Mouse (Mus musculus) lung, postnatal 25 days (tissue): ENCODE measurements around the gene Map3k20.

Source experiments
- DNase-seq: peaks from one replicate; pipeline ENCODE4 v3.0.0; 2022; ENCODE audit warnings: low spot score

Map3k20 gene

GRCm38 (mm10) chr2:72322681-72323353 lies 37.4 kb downstream of the Map3k20 start:
- DNase-seq: peak; percentile 42

- no peak for DNase-seq
These were observed 39.0 kb downstream of the Map3k20 start for GRCm38 (mm10) chr2:72324436-72324835.

GRCm38 (mm10) chr2:72326491-72326890 lies 41.1 kb downstream of the Map3k20 start:
- DNase-seq: no peak

GRCm38 (mm10) chr2:72328435-72328834 lies 43.0 kb downstream of the Map3k20 start:
- no peak for DNase-seq

- DNase-seq: no peak
These were observed 45.6 kb downstream of the Map3k20 start for GRCm38 (mm10) chr2:72330955-72331481.

- no peak for DNase-seq
These were observed 46.6 kb downstream of the Map3k20 start for GRCm38 (mm10) chr2:72332067-72332466.

- DNase-seq: no peak
These were observed 47.8 kb downstream of the Map3k20 start for GRCm38 (mm10) chr2:72333210-72333609.

GRCm38 (mm10) chr2:72336840-72337239 lies 51.4 kb downstream of the Map3k20 start:
- no peak for DNase-seq

- DNase-seq: no peak
These were observed 59.8 kb downstream of the Map3k20 start for GRCm38 (mm10) chr2:72345281-72345680.

- DNase-seq: peak; percentile 17
These were observed 65.9 kb downstream of the Map3k20 start for GRCm38 (mm10) chr2:72351329-72351728.

GRCm38 (mm10) chr2:72351776-72352175 lies 66.3 kb downstream of the Map3k20 start:
- DNase-seq: no peak

- DNase-seq: no peak
These were observed 67.3 kb downstream of the Map3k20 start for GRCm38 (mm10) chr2:72352756-72353155.

GRCm38 (mm10) chr2:72356471-72356870 lies 71.0 kb downstream of the Map3k20 start:
- DNase-seq: no peak

GRCm38 (mm10) chr2:72361572-72361971 lies 76.1 kb downstream of the Map3k20 start:
- no peak for DNase-seq

GRCm38 (mm10) chr2:72363449-72363848 lies 78.0 kb downstream of the Map3k20 start:
- DNase-seq: no peak

- peak; percentile 82 for DNase-seq
These were observed 80.5 kb downstream of the Map3k20 start for GRCm38 (mm10) chr2:72365930-72366329.

GRCm38 (mm10) chr2:72366503-72366902 lies 81.1 kb downstream of the Map3k20 start:
- DNase-seq: peak; percentile 76

GRCm38 (mm10) chr2:72367850-72368249 lies 82.4 kb downstream of the Map3k20 start:
- no peak for DNase-seq

- DNase-seq: peak; percentile 31
These were observed 83.7 kb downstream of the Map3k20 start for GRCm38 (mm10) chr2:72369140-72369600.

- no peak for DNase-seq
These were observed 86.7 kb downstream of the Map3k20 start for GRCm38 (mm10) chr2:72372136-72372535.

GRCm38 (mm10) chr2:72374076-72374475 lies 88.6 kb downstream of the Map3k20 start:
- DNase-seq: no peak

GRCm38 (mm10) chr2:72375877-72376276 lies 90.4 kb downstream of the Map3k20 start:
- DNase-seq: no peak

- no peak for DNase-seq
These were observed 91.5 kb downstream of the Map3k20 start for GRCm38 (mm10) chr2:72376946-72377345.

GRCm38 (mm10) chr2:72379425-72379824 lies 94.0 kb downstream of the Map3k20 start:
- DNase-seq: no peak
